Mouse (Mus musculus) B cell, adult (primary cell): ENCODE data around the gene Mfsd1. TPM values are rescaled to one million over a fixed set of nuclear protein-coding genes. Genes with fewer than 3 reads are reported as not detected.

ENCODE experiments used
- total RNA-seq: library from RNA; stranded (reverse); gene quantifications from 4 replicates; pipeline ENCODE4 v1.2.4, GENCODE M21; 2023; ENCODE audit not compliant: inconsistent age

Gene Mfsd1
- total RNA-seq: 51.4 to 65.8 TPM (median 54.5 TPM) in 4 replicates

DNA sequence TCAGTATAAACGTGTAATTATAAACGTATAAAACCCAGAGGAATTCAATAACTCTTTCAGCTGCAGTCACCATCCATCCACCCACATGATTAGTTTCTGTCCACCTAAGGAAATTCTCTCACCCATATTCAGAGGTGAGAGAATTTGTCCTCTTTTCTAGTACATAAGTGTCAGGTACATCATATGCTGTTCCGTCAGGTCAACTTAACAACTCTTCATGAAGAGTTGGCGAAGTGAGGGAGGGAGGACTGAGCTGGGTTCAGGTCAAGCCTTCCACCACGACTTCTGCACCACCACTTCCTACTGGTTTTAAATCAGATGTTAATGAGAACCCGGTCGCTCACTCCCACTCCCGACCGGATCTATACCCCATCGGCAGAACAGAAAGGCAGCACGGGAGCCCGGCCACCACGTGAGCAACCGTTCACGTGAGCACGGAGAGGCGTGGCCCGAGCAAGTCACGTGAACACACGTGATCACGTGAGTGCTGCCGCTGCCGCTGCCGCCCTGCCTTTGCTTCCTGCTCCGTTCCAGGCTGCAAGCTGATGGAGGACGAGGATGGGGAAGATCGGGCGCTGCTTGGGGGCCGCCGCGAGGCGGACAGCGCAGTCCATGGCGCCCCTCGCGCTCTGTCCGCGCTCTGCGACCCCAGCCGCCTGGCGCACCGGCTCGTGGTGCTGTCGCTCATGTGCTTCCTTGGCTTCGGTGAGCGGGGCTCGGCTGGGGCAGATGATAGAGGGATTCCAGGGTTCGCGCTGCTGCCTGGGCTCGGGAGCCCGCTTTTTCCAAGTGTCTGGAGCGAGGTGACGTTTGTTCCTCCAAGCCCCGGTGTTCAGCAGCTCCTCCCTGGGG is at the start of gene Mfsd1:
Mfsd1 (plus strand) TSS at position 469 of the 852 bp plus-strand sequence.

Other genes with a start within 250 kb of the Mfsd1 start
- 2.5 to 4.3 TPM (median 3.8 TPM) in 4 replicates for gene Mlf1, start 208.6 kb upstream of the Mfsd1 start, total RNA-seq
- not detected in 4 replicates for gene Gm17402, start 207.6 kb upstream of the Mfsd1 start, total RNA-seq
- gene Gfm1, start 152.6 kb upstream of the Mfsd1 start, total RNA-seq: 30.8 to 39.1 TPM (median 33.1 TPM) in 4 replicates
- gene Lxn, start 118.8 kb upstream of the Mfsd1 start, total RNA-seq: 1.1 to 1.8 TPM (median 1.6 TPM) in 4 replicates
- gene Rarres1, start 67.2 kb upstream of the Mfsd1 start, total RNA-seq: 0.51 to 1.0 TPM (median 0.80 TPM) in 4 replicates